Mouse (Mus musculus) brain, embryonic 14.5 days (tissue): Measurements from ENCODE around the gene Slc22a3.

Source experiments
- CTCF ChIP-seq: fragments of 200-500 bp; IDR thresholded peaks from 2 replicates; pipeline ENCODE4 v1.5.1; 2012; ENCODE audit warnings: inconsistent platforms, mild to moderate bottlenecking, moderate library complexity, borderline replicate concordance; ENCODE audit not compliant: insufficient read depth, insufficient read length; ENCODE audit errors: extremely low read depth
- POLR2A ChIP-seq: fragments of 200-500 bp; IDR thresholded peaks from 2 replicates; pipeline ENCODE4 v1.6.1; 2012; ENCODE audit warnings: mild to moderate bottlenecking, inconsistent platforms, borderline replicate concordance; ENCODE audit not compliant: poor library complexity, insufficient read depth, insufficient read length, severe bottlenecking; ENCODE audit errors: extremely low read depth

DNA sequence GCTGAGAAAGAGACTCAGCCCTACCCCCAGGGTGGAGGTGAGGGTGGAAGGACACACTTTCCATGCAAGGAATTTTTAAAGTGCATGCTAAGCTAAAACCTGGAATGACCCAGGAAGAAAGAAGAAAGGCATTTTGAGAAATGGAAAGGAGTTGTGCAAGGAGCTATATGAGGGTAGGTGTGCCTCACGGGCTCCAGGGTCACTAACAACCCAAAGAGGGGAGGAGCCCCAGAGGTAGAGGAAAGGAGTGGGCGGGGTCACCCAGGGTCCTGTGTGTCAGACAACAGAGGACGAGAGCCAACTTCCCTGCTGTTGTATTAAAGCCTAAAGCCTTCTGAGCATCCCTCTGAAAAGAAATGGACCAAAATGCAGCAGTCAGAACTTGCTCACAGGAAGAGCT lies 11.9 kb downstream of the Slc22a3 start:
- no peak for TF ChIP-seq POLR2A
- TF ChIP-seq CTCF = no peak
